Mouse (Mus musculus) heart, postnatal 25 days (tissue): ENCODE measurements at regions not wholly inside any gene's neighbourhood (a gene's known extent, or its start where the extent isn't known, plus 50 kb on each side); places are given as distances from the start of the nearest gene placed in this dataset.

Source experiments
- DNase-seq: peaks from one replicate; pipeline ENCODE4 v3.0.0; 2022; ENCODE audit warnings: low spot score
- intact Hi-C: fragments of 180-260 bp; cut with DNase I; formaldehyde crosslinking; loops from one replicate; pipeline ENCODE4 v1.15.1; 2025

GRCm38 (mm10) chr10:117531798-117532747 is 97.2 kb upstream of the Cpm start:
- intact Hi-C loops = no loop called here
- no peak for DNase-seq

- DNase-seq = no peak
- intact Hi-C loops = no loop called here
These were observed 98.3 kb upstream of the Cpm start for GRCm38 (mm10) chr10:117530859-117531602.

GRCm38 (mm10) chr10:117530007-117530858 is 99.1 kb upstream of the Cpm start:
- intact Hi-C loops = no loop called here
- DNase-seq = no peak

- no peak for DNase-seq
- intact Hi-C loops = no loop called here
These were observed 99.9 kb upstream of the Cpm start for GRCm38 (mm10) chr10:117529269-117530006.

- intact Hi-C loops = no loop called here
- no peak for DNase-seq
These were observed 100.6 kb upstream of the Cpm start for GRCm38 (mm10) chr10:117528575-117529268.

- DNase-seq = no peak
- intact Hi-C loops = no loop called here
These were observed 101.3 kb upstream of the Cpm start for GRCm38 (mm10) chr10:117527979-117528378.

GRCm38 (mm10) chr10:117527243-117527642 is 102.1 kb upstream of the Cpm start:
- no peak for DNase-seq
- intact Hi-C loops = no loop called here

- DNase-seq = no peak
- intact Hi-C loops = no loop called here
These were observed 102.5 kb upstream of the Cpm start for GRCm38 (mm10) chr10:117526834-117527188.

- intact Hi-C loops = no loop called here
- DNase-seq = no peak
These were observed 103.1 kb upstream of the Cpm start for GRCm38 (mm10) chr10:117526008-117526833.

- intact Hi-C loops = no loop called here
- DNase-seq = no peak
These were observed 103.7 kb upstream of the Cpm start for GRCm38 (mm10) chr10:117525608-117526007.

- DNase-seq = no peak
- intact Hi-C loops = no loop called here
These were observed 104.3 kb upstream of the Cpm start for GRCm38 (mm10) chr10:117524926-117525565.

GRCm38 (mm10) chr10:117524101-117524500 is 105.2 kb upstream of the Cpm start:
- no peak for DNase-seq
- intact Hi-C loops = no loop called here

- DNase-seq = no peak
- intact Hi-C loops = no loop called here
These were observed 106.1 kb upstream of the Cpm start for GRCm38 (mm10) chr10:117522906-117523829.

- DNase-seq = no peak
- intact Hi-C loops = no loop called here
These were observed 106.9 kb upstream of the Cpm start for GRCm38 (mm10) chr10:117522373-117522772.

GRCm38 (mm10) chr10:117521315-117522270 is 107.7 kb upstream of the Cpm start:
- intact Hi-C loops = no loop called here
- DNase-seq = no peak
